In the genomic region with DNA sequence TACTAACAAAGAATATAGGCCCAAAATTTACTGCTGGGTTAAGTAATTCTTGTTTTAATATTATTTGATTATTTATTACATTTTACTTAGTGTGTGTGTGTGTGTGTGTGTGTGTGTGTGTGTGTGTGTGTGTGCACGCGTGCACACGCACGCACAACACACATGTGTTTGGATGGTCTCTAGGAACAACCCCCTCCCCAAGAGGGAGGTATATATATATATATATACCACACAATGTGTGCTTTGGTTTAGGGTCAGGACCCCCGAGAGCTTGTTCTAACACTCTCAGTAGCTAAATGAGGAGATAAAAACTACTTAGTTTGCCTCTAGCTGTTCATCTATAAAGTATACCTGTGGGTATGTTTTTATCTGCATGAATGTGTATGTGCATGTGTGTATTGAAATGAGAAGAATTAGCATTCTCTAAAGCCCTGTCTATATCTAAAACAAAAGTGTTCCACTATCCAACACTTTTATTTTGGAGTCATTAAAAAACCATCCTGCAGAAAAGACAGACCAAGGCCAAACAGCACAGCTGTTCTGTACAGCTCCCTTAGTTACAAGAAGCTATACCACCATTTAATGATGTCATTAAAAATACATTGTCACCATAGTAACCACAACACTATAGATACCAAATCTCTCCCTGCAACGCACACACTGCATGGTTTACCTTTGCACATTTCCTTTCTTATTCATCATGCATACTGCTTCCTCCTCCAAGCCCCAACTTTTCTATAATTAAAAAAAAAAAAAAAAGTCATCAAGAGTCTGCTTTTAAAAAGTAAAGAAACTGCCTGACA, we compare ENCODE assay signal across 23 mouse cellular contexts.
DNase-seq lines count a peak whose midpoint lies in the region; ATAC-seq lines count a peak whose summit lies in the region.
"Had no signal": no experiment of that assay in that cellular context is flagged by ENCODE, and none has a peak within 500 bp of the region (broad histone marks: within the 10 kb centered on the region; RNA-seq: fewer than 3 reads in every experiment).

No protein-coding gene starts in this region.

- H3K36me3 ChIP-seq in hindbrain, embryonic 13.5 days: no peaks in the 10 kb centered on the region
- no peaks in the 10 kb centered on the region for H3K36me3 ChIP-seq in hindbrain, embryonic 12.5 days
- no peaks in the 10 kb centered on the region for H3K36me3 ChIP-seq in forebrain, embryonic 16.5 days (ENCODE audit: control insufficient read depth, insufficient read depth)
- no peaks in the 10 kb centered on the region for H3K36me3 ChIP-seq in neural tube, embryonic 13.5 days
- no peaks in the 10 kb centered on the region for H3K36me3 ChIP-seq in intestine, embryonic 15.5 days
- H3K36me3 ChIP-seq: embryonic facial prominence, embryonic 12.5 days; heart, embryonic 15.5 days; kidney, embryonic 15.5 days; limb, embryonic 10.5 days had no signal

- no peak overlapping the region for H3K4me2 ChIP-seq in hindbrain, embryonic 13.5 days
- no peak overlapping the region for H3K4me2 ChIP-seq in hindbrain, embryonic 12.5 days (replicated peaks)
- no peak overlapping the region for H3K4me2 ChIP-seq in forebrain, embryonic 16.5 days (ENCODE audit: low read length)
- no peak overlapping the region for H3K4me2 ChIP-seq in neural tube, embryonic 13.5 days
- H3K4me2 ChIP-seq in intestine, embryonic 15.5 days (replicated peaks): no peak overlapping the region
- H3K4me2 ChIP-seq: embryonic facial prominence, embryonic 12.5 days; heart, embryonic 15.5 days; kidney, embryonic 15.5 days had no signal

- H3K9me3 ChIP-seq in hindbrain, embryonic 13.5 days: no peaks in the 10 kb centered on the region
- H3K9me3 ChIP-seq in hindbrain, embryonic 12.5 days (replicated peaks): no peaks in the 10 kb centered on the region
- H3K9me3 ChIP-seq in forebrain, embryonic 16.5 days (ENCODE audit: control insufficient read depth, low read length): no peaks in the 10 kb centered on the region
- no peaks in the 10 kb centered on the region for H3K9me3 ChIP-seq in neural tube, embryonic 13.5 days
- H3K9me3 ChIP-seq in intestine, embryonic 15.5 days: no peaks in the 10 kb centered on the region
- H3K9me3 ChIP-seq: embryonic facial prominence, embryonic 12.5 days; heart, embryonic 15.5 days; kidney, embryonic 15.5 days; limb, embryonic 10.5 days had no signal

- no peaks in the 10 kb centered on the region for H3K4me1 ChIP-seq in hindbrain, embryonic 13.5 days (replicated peaks)
- H3K4me1 ChIP-seq in hindbrain, embryonic 12.5 days: no peaks in the 10 kb centered on the region
- H3K4me1 ChIP-seq in forebrain, embryonic 16.5 days (replicated peaks; ENCODE audit: control insufficient read depth, insufficient read depth, low read length): no peaks in the 10 kb centered on the region
- no peaks in the 10 kb centered on the region for H3K4me1 ChIP-seq in neural tube, embryonic 13.5 days (replicated peaks)
- H3K4me1 ChIP-seq in intestine, embryonic 15.5 days (replicated peaks): no peaks in the 10 kb centered on the region
- H3K4me1 ChIP-seq: embryonic facial prominence, embryonic 12.5 days; heart, embryonic 15.5 days; kidney, embryonic 15.5 days; limb, embryonic 10.5 days had no signal

- peak; percentile 1 for DNase-seq in mesoderm, embryonic 11.5 days (ENCODE audit: low read depth, low spot score)
- DNase-seq in embryo, embryonic 10 days (ENCODE audit: low spot score): no peak
- no peak for DNase-seq in embryo, embryonic 9.5 days (ENCODE audit: extremely low spot score)
- DNase-seq: B cell, adult 2 months; cerebellum, adult 9-10 months; gastrocnemius, postnatal 25 days; heart, postnatal 4 days; kidney, postnatal 4 days; liver, postnatal 0 days; lung, postnatal 10 days; thymus, postnatal 14 days had no signal

- no peak overlapping the region for H3K9ac ChIP-seq in hindbrain, embryonic 13.5 days
- no peak overlapping the region for H3K9ac ChIP-seq in hindbrain, embryonic 12.5 days
- H3K9ac ChIP-seq in forebrain, embryonic 16.5 days (replicated peaks; ENCODE audit: low read depth, low read length): no peak overlapping the region
- no peak overlapping the region for H3K9ac ChIP-seq in neural tube, embryonic 13.5 days
- no peak overlapping the region for H3K9ac ChIP-seq in intestine, embryonic 15.5 days
- H3K9ac ChIP-seq: embryonic facial prominence, embryonic 12.5 days; heart, embryonic 15.5 days; kidney, embryonic 15.5 days; liver, postnatal 0 days had no signal

- peak; percentile 92 for ATAC-seq in hindbrain, embryonic 13.5 days (ENCODE audit: low FRiP score)
- no peak for ATAC-seq in hindbrain, embryonic 12.5 days (ENCODE audit: low FRiP score)
- peak; percentile 63; the same call in 1 of the 2 replicates for ATAC-seq in forebrain, embryonic 16.5 days
- peak; percentile 69; the same call in 1 of the 2 replicates for ATAC-seq in neural tube, embryonic 13.5 days (ENCODE audit: low read depth)
- no peak for ATAC-seq in intestine, embryonic 15.5 days
- ATAC-seq: intestine, postnatal 0 days; liver, postnatal 0 days had no signal

- no peak overlapping the region for H3K4me3 ChIP-seq in hindbrain, embryonic 13.5 days
- no peak overlapping the region for H3K4me3 ChIP-seq in hindbrain, embryonic 12.5 days
- H3K4me3 ChIP-seq in forebrain, embryonic 16.5 days (replicated peaks; ENCODE audit: low read length): no peak overlapping the region
- H3K4me3 ChIP-seq in neural tube, embryonic 13.5 days: no peak overlapping the region
- no peak overlapping the region for H3K4me3 ChIP-seq in intestine, embryonic 15.5 days (replicated peaks)
- H3K4me3 ChIP-seq: embryonic facial prominence, embryonic 12.5 days; erythroblast, embryonic 14.5 days; heart, embryonic 15.5 days; kidney, embryonic 15.5 days; limb, embryonic 10.5 days; myocyte had no signal

- H3K27ac ChIP-seq in hindbrain, embryonic 13.5 days: no peak overlapping the region
- no peak overlapping the region for H3K27ac ChIP-seq in hindbrain, embryonic 12.5 days
- H3K27ac ChIP-seq in forebrain, embryonic 16.5 days (ENCODE audit: low read length): no peak overlapping the region
- H3K27ac ChIP-seq in neural tube, embryonic 13.5 days (replicated peaks): no peak overlapping the region
- H3K27ac ChIP-seq in intestine, embryonic 15.5 days: no peak overlapping the region
- H3K27ac ChIP-seq: embryonic facial prominence, embryonic 12.5 days; heart, embryonic 15.5 days; kidney, embryonic 15.5 days; limb, embryonic 10.5 days had no signal

- no peaks in the 10 kb centered on the region for H3K27me3 ChIP-seq in hindbrain, embryonic 13.5 days
- H3K27me3 ChIP-seq in hindbrain, embryonic 12.5 days: no peaks in the 10 kb centered on the region
- H3K27me3 ChIP-seq in forebrain, embryonic 16.5 days (replicated peaks; ENCODE audit: control insufficient read depth, insufficient read depth, low read length): no peaks in the 10 kb centered on the region
- H3K27me3 ChIP-seq in neural tube, embryonic 13.5 days: no peaks in the 10 kb centered on the region
- H3K27me3 ChIP-seq in intestine, embryonic 15.5 days (replicated peaks): no peaks in the 10 kb centered on the region
- H3K27me3 ChIP-seq: embryonic facial prominence, embryonic 12.5 days; heart, embryonic 15.5 days; kidney, embryonic 15.5 days had no signal

- WGBS in hindbrain, embryonic 13.5 days: 86% methylated on average over 6 of the region's 6 CpGs
- 86% methylated on average over 6 of the region's 6 CpGs for WGBS in hindbrain, embryonic 12.5 days
- WGBS in forebrain, embryonic 16.5 days: 75% methylated on average over 6 of the region's 6 CpGs
- WGBS in neural tube, embryonic 13.5 days: 85% methylated on average over 6 of the region's 6 CpGs
- WGBS in intestine, embryonic 15.5 days: 87% methylated on average over 6 of the region's 6 CpGs

Comparison
In these comparisons a context has a peak if more than half of its experiments do, and no peak if none do; other contexts are left out.
1. ATAC-seq: peak in hindbrain, embryonic 13.5 days (single experiment), forebrain, embryonic 16.5 days (single experiment) and neural tube, embryonic 13.5 days (single experiment); none in hindbrain, embryonic 12.5 days (single experiment) and intestine, embryonic 15.5 days (single experiment).